Mouse (Mus musculus) liver, postnatal 0 days (tissue): ENCODE measurements around the gene Tinag.

ENCODE experiments used
- CTCF ChIP-seq: sonication (generic); IDR thresholded peaks from 2 replicates; pipeline ENCODE4 v1.5.1; 2016; ENCODE audit warnings: antibody characterized with exemption, low read depth
- EP300 ChIP-seq: IDR thresholded peaks from 2 replicates; pipeline ENCODE4 v1.6.1; 2016; ENCODE audit warnings: antibody characterized with exemption, low read depth, mild to moderate bottlenecking

- TF ChIP-seq EP300 (no peak), CTCF (no peak)
Measured at GRCm38 (mm10) chr9:77049669-77050068, 4.1 kb upstream of the Tinag start.
